Mouse (Mus musculus): ENCODE measurements around the gene Pex13. TPM values are rescaled to one million over a fixed set of nuclear protein-coding genes. Genes with fewer than 3 reads are reported as not detected.

The Pex13 gene
- 27.7 and 30.9 TPM in 2 replicates for polyA plus RNA-seq (2015; fragmentation: Nextera tagmentation; extraction: Ambion mirVana)

DNA sequence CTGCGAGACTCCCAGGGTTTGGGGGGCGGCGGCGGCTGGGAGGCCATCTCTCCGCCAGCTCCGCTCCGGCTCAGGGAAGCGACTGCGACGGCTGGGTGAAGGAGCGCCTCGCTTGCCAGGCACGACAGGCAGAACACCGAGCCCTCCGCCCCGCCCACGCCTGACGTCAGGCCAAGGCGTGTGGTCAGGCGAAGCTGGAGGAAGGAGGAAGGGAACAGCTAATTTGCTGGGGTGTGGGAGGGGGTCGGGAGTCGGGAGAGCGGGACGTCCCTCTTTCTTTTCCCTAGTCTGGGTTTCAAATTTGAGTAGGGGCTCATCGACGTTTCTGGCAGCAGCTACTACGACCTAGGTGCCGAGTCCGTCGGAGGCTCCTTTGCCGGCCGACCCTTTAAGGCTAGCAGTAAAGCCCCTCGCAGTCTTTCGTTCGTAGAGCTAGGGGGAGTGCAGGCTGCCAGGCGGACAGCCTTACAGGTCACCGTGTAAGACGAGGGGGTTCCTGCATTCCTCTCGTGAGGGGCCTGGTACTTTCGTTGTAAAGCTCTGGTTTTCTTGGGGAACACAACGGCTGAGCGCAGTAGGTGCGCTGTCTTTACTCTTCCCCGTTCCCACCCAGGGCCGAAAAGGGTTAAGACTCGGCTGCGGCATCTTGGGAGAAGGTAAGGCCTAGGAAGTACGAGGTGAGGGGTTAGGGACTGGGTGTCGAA is at the start of gene Pex13:
TSS of gene Pex13 (minus strand) at position 162 of the 704 bp plus-strand sequence.
- Histone ChIP-seq H3K9ac (peak within 1 kb of the TSS; percentile 88), H3K4me2 (peak within 1 kb of the TSS; percentile 68), H3K27me3 (no peaks in the 10 kb centered on the region), H3K4me3 (peak within 1 kb of the TSS; percentile 80), H3K27ac (peak within 1 kb of the TSS; percentile 96), H3K9me3 (replicated peaks) (no peaks in the 10 kb centered on the region), H3K36me3 (no peaks in the 10 kb centered on the region), H3K4me1 (replicated peaks) (peaks cover 10% of the 10 kb centered on the region)
- under 1% methylated on average over 48 of the region's 49 CpGs for WGBS
- peak; percentile 95 for ATAC-seq (replicated peaks; ENCODE audit: insufficient number of reproducible peaks, insufficient read depth, low FRiP score, low read depth)

GRCm38 (mm10) chr11:23712299-23712698 is 46.5 kb upstream of the Pex13 start:
- Histone ChIP-seq H3K4me2 (no peak overlapping the region), H3K36me3 (peaks cover 57% of the 10 kb centered on the region), H3K9me3 (replicated peaks) (no peaks in the 10 kb centered on the region), H3K9ac (no peak overlapping the region), H3K27ac (no peak overlapping the region), H3K27me3 (no peaks in the 10 kb centered on the region), H3K4me3 (no peak overlapping the region), H3K4me1 (replicated peaks) (no peaks in the 10 kb centered on the region)
- no peak for ATAC-seq (replicated peaks; ENCODE audit: insufficient number of reproducible peaks, insufficient read depth, low FRiP score, low read depth)
- WGBS: 90% methylated on average over 3 of the region's 3 CpGs

DNA sequence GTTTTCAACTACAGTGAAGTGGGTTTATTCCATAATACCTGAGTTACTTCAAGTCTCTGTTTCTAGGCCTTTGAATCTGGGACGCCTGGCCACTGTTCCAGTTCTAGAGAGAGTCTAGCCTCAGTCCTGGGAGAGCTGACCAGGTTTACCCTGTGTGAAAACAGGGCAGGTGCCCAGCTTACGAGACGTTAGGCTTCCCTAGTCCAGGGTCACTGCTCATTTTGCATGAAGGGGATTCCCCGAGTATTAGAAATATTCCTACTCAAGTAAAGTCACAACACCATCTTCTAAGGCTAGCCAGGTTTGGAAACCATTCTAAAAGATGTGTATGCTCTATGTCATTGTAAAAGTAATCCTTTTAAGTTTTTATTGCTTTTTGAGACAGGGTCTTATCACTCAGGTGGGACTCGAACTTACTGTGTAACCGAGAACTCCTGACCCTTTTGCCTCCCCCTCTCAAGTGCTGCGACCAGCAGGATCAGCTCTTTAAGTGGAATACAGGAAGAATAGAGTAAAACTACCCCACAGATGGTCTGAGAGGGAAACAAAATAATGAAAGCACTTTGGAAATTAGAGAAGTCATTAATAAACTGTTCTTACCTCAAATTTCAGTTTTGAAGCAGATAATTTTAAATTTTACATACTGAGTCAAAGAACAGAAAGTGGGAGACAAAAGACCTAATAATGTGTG is 39.0 kb upstream of the Pex13 start:
- Histone ChIP-seq H3K9ac (no peak overlapping the region), H3K4me1 (replicated peaks) (no peaks in the 10 kb centered on the region), H3K27me3 (no peaks in the 10 kb centered on the region), H3K4me3 (no peak overlapping the region), H3K36me3 (peaks cover 26% of the 10 kb centered on the region), H3K9me3 (replicated peaks) (no peaks in the 10 kb centered on the region), H3K27ac (no peak overlapping the region), H3K4me2 (no peak overlapping the region)
- ATAC-seq (replicated peaks; ENCODE audit: insufficient number of reproducible peaks, insufficient read depth, low FRiP score, low read depth): no peak
- 85% methylated on average over 7 of the region's 7 CpGs for WGBS

- H3K4me3 ChIP-seq: no peak overlapping the region
Observed at GRCm38 (mm10) chr11:23701831-23702230, 36.1 kb upstream of the Pex13 start.

GRCm38 (mm10) chr11:23699414-23700095 is 33.8 kb upstream of the Pex13 start:
- Histone ChIP-seq H3K36me3 (peaks cover 7% of the 10 kb centered on the region), H3K9ac (no peak overlapping the region), H3K4me3 (no peak overlapping the region), H3K4me2 (no peak overlapping the region), H3K27ac (no peak overlapping the region), H3K27me3 (no peaks in the 10 kb centered on the region), H3K4me1 (replicated peaks) (no peaks in the 10 kb centered on the region), H3K9me3 (replicated peaks) (no peaks in the 10 kb centered on the region)
- 72% methylated on average over 3 of the region's 3 CpGs for WGBS
- ATAC-seq (replicated peaks; ENCODE audit: insufficient number of reproducible peaks, insufficient read depth, low FRiP score, low read depth): no peak

More at GRCm38 (mm10) chr11:23701831-23702230, 36.1 kb upstream of the Pex13 start:
- no peaks in the 10 kb centered on the region for H3K27me3 ChIP-seq
- peaks cover 12% of the 10 kb centered on the region for H3K36me3 ChIP-seq
- no peak for ATAC-seq (replicated peaks; ENCODE audit: insufficient number of reproducible peaks, insufficient read depth, low FRiP score, low read depth)
- H3K27ac ChIP-seq: no peak overlapping the region
- no peaks in the 10 kb centered on the region for H3K9me3 ChIP-seq (replicated peaks)
- no peak overlapping the region for H3K4me2 ChIP-seq
- no peak overlapping the region for H3K9ac ChIP-seq
- WGBS: 91% methylated on average over 3 of the region's 3 CpGs
- H3K4me1 ChIP-seq (replicated peaks): no peaks in the 10 kb centered on the region

- peaks cover 6% of the 10 kb centered on the region; the same call in 1 of the 2 replicates for H3K36me3 ChIP-seq
Observed at GRCm38 (mm10) chr11:23698526-23698925, 32.8 kb upstream of the Pex13 start.

DNA sequence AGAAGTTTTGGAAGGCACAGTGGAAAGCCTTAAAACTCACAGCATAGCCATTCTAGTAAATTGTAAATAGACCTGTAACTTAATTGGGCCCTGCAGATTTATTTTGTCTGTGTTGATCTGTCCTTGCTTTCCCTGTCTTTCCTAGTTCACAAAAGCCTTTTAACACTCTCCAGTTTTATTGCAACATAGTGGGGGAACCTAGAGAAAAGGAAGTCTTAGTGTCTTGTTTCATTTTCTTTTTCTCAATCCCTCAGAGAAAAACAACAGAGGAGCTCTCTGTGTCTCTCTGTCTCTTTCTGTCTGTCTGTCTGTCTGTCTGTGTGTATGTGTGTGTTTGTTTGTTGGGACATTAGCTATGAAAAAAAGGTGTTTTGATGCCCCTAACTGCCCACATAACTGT is 30.1 kb upstream of the Pex13 start:
- H3K9ac ChIP-seq: no peak overlapping the region
- no peaks in the 10 kb centered on the region for H3K4me1 ChIP-seq (replicated peaks)
- H3K9me3 ChIP-seq (replicated peaks): no peaks in the 10 kb centered on the region
- ATAC-seq (replicated peaks; ENCODE audit: insufficient number of reproducible peaks, insufficient read depth, low FRiP score, low read depth): no peak
- no peaks in the 10 kb centered on the region for H3K36me3 ChIP-seq
- no peak overlapping the region for H3K27ac ChIP-seq
- H3K4me2 ChIP-seq: no peak overlapping the region
- H3K4me3 ChIP-seq: no peak overlapping the region
- no peaks in the 10 kb centered on the region for H3K27me3 ChIP-seq

More at GRCm38 (mm10) chr11:23698526-23698925, 32.8 kb upstream of the Pex13 start:
- Histone ChIP-seq H3K27me3 (no peaks in the 10 kb centered on the region), H3K4me1 (replicated peaks) (no peaks in the 10 kb centered on the region), H3K4me2 (no peak overlapping the region), H3K9me3 (replicated peaks) (no peaks in the 10 kb centered on the region), H3K9ac (no peak overlapping the region), H3K27ac (no peak overlapping the region), H3K4me3 (no peak overlapping the region)
- WGBS: 79% methylated on average over 2 of the region's 2 CpGs
- no peak for ATAC-seq (replicated peaks; ENCODE audit: insufficient number of reproducible peaks, insufficient read depth, low FRiP score, low read depth)

GRCm38 (mm10) chr11:23693286-23693685 is 27.5 kb upstream of the Pex13 start:
- no peak for ATAC-seq (replicated peaks; ENCODE audit: insufficient number of reproducible peaks, insufficient read depth, low FRiP score, low read depth)
- no peaks in the 10 kb centered on the region for H3K9me3 ChIP-seq (replicated peaks)
- no peak overlapping the region for H3K9ac ChIP-seq
- WGBS: 92% methylated on average over 2 of the region's 2 CpGs
- no peak overlapping the region for H3K4me2 ChIP-seq
- no peaks in the 10 kb centered on the region for H3K4me1 ChIP-seq (replicated peaks)
- H3K27ac ChIP-seq: no peak overlapping the region
- H3K4me3 ChIP-seq: no peak overlapping the region
- no peaks in the 10 kb centered on the region for H3K27me3 ChIP-seq
- no peaks in the 10 kb centered on the region for H3K36me3 ChIP-seq

DNA sequence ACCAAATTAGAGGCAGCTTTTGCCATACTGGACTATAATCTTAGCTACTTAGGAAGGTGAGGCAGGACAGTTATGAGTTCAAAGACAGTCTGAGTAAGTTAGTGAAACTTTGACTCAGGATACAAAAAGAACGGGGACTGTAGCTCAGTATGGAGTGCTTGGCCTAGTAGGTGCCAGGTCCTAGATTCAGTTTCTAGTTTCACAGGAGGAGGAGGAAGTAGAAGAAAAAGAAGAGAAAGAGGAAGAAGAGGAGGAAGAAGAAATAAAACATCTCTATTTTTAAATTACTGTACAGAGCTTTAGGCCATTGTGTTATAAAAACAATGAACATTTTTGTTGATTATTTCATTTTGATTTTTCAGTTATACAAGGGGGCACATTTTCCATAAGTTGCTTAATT is 22.3 kb upstream of the Pex13 start:
- no peak overlapping the region for H3K9ac ChIP-seq
- H3K27me3 ChIP-seq: no peaks in the 10 kb centered on the region
- WGBS: 86% methylated on average over 1 of the region's 1 CpGs
- no peaks in the 10 kb centered on the region for H3K4me1 ChIP-seq (replicated peaks)
- no peak for ATAC-seq (replicated peaks; ENCODE audit: insufficient number of reproducible peaks, insufficient read depth, low FRiP score, low read depth)
- H3K4me2 ChIP-seq: no peak overlapping the region
- H3K4me3 ChIP-seq: no peak overlapping the region
- H3K36me3 ChIP-seq: no peaks in the 10 kb centered on the region
- H3K9me3 ChIP-seq (replicated peaks): no peaks in the 10 kb centered on the region
- no peak overlapping the region for H3K27ac ChIP-seq

DNA sequence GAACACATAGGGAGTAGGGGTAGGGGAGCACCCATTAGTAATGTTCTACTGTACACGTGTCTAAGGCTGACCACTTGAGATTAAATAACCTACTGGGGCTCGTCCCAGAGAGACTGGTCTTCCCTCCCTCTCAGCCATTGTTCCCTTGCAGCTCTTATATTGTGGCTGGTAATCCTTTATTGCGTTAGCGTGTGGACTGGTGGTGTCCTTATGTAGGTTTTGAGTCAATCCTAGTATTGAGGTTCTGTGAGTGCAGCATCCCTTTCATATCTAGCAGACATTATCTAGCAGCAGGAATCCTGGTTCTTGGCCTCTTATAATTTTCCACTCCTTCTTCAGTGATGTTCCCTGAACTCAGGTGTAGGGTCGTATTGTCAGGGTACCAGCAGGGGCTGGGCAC is 20.9 kb upstream of the Pex13 start:
- Histone ChIP-seq H3K27ac (no peak overlapping the region), H3K4me2 (no peak overlapping the region), H3K4me1 (replicated peaks) (no peaks in the 10 kb centered on the region), H3K9ac (no peak overlapping the region), H3K4me3 (no peak overlapping the region), H3K36me3 (peaks cover 6% of the 10 kb centered on the region; the same call in 1 of the 2 replicates), H3K27me3 (no peaks in the 10 kb centered on the region), H3K9me3 (replicated peaks) (no peaks in the 10 kb centered on the region)
- ATAC-seq (replicated peaks; ENCODE audit: insufficient number of reproducible peaks, insufficient read depth, low FRiP score, low read depth): no peak
- 72% methylated on average over 5 of the region's 5 CpGs for WGBS

- no peak overlapping the region for H3K4me3 ChIP-seq
- WGBS: 85% methylated on average over 5 of the region's 5 CpGs
- no peaks in the 10 kb centered on the region for H3K9me3 ChIP-seq (replicated peaks)
- H3K27me3 ChIP-seq: no peaks in the 10 kb centered on the region
- H3K9ac ChIP-seq: no peak overlapping the region
- no peak for ATAC-seq (replicated peaks; ENCODE audit: insufficient number of reproducible peaks, insufficient read depth, low FRiP score, low read depth)
- no peak overlapping the region for H3K27ac ChIP-seq
- peaks cover 22% of the 10 kb centered on the region; the same call in 1 of the 2 replicates for H3K36me3 ChIP-seq
- no peak overlapping the region for H3K4me2 ChIP-seq
- H3K4me1 ChIP-seq (replicated peaks): no peaks in the 10 kb centered on the region
Observed at GRCm38 (mm10) chr11:23682561-23682960, 16.8 kb upstream of the Pex13 start.

All from heart, embryonic 15.5 days (tissue).